Mouse (Mus musculus): ENCODE data around the gene Kcnma1. TPM values are rescaled to one million over a fixed set of nuclear protein-coding genes. Genes with fewer than 3 reads are reported as not detected.

Gene Kcnma1
- polyA plus RNA-seq, 1 experiment from 2014 or later, result not detected

DNA sequence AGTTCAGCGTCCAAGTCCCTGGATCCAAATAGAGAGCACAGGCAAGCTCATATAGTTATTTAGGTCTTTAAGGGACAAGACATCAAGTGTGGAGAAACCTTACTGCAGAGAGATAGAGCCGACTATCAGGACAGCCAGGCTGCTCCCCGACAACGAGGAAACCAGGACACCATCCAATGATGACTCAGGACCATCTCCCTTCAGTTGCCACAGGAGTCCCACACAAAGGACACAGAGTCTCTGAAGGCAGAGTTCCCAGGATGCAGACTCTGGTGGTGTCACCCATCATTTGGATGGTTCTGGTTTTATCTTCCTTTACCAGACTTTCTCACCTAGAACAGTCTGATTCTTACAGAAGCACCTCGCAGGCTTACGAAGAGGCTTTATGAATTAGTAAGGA is 388.9 kb downstream of the Kcnma1 start:
- Histone ChIP-seq H3K36me3 (ENCODE audit: inconsistent target) (no peaks in the 10 kb centered on the region), H3K4me3 (ENCODE audit: inconsistent target) (no peak overlapping the region), H3K27ac (no peak overlapping the region), H3K79me2 (ENCODE audit: inconsistent target) (no peaks in the 10 kb centered on the region)
- WGBS (ENCODE audit: missing documents), result 83% methylated on average over 6 of the region's 6 CpGs

DNA sequence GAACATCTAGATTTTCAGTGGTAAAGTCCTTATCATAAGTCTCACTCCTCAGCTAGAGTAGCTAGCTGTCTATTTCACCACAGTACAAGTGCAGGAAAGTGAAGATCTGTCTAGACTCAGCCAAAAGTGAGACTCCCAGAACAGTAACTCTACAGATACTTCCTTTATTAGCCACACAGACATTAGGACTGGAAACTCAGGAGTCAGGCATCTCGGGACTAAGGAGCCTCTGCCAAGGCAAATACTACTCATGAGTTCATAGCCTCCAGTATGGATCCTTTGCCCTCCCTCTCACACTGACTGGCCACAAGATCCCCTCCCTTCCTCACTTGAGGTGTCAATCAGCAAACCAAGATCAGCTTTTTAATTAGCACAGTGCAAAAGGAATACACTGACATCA is 389.8 kb downstream of the Kcnma1 start:
- Histone ChIP-seq H3K79me2 (ENCODE audit: inconsistent target) (no peaks in the 10 kb centered on the region), H3K4me3 (ENCODE audit: inconsistent target) (no peak overlapping the region), H3K36me3 (ENCODE audit: inconsistent target) (no peaks in the 10 kb centered on the region), H3K27ac (no peak overlapping the region)
- 79% methylated on average over 1 of the region's 1 CpGs for WGBS (ENCODE audit: missing documents)

DNA sequence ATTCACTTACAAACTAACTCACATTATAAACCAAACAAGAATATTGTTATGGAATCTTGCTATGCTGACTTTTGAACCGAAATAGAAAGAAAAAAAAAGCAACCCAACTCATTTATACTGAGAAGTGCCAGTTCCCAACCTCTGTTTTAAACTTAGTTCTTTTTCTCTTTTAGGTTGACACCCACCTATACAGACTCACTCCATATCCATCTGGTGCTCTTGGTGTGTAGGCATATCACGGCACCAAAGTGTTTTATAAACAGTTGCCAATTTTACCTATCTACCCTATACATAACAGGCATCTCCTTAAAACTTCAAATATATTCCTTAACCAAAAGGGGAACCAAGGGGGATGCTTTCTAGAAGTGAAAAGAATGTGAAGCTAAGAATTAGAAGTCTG is 393.6 kb downstream of the Kcnma1 start:
- H3K27ac ChIP-seq, result no peak overlapping the region
- H3K36me3 ChIP-seq (ENCODE audit: inconsistent target), result no peaks in the 10 kb centered on the region
- WGBS (ENCODE audit: missing documents), result 91% methylated on average over 2 of the region's 2 CpGs
- no peaks in the 10 kb centered on the region for H3K79me2 ChIP-seq (ENCODE audit: inconsistent target)
- no peak overlapping the region for H3K4me3 ChIP-seq (ENCODE audit: inconsistent target)

DNA sequence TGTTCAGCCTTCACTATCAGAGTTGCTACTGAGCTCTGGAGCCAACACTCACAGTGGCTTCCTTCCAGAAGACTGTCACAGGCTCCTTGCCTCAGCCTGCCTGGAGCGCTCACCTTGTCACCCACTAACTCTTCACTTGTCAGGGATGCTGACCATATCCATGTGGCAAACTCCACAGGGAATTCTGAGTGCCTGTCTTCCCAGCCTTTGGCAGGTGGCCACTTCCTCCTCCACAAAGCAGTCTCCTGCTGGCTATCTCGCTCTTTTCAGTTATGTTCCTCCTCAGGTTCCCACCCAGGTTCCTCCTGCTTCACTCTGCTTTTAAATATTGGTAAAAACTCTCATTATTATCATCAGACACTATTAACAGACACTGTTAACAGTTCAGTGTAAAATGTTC is 395.3 kb downstream of the Kcnma1 start:
- WGBS (ENCODE audit: missing documents), result 92% methylated on average over 2 of the region's 2 CpGs

DNA sequence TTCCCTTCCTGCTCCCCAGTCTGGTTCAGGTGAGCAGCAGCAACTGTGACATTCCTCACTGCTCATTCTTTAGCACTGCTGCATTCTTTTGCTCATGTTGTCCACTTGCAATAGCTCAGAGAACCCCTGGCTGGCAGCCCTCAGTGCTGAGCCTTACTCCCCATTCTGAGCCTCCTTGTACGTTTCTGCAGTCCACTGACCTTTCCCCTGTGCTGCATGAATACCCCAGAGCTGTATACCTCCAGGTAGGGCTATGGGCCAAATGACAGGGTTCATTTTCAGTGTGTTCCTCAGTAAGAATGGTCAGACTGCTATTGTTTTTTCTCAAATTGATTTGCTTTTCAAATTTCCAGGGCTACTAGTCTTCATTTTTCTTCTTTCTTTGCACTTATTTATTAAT is 396.2 kb downstream of the Kcnma1 start:
- 64% methylated on average over 1 of the region's 1 CpGs for WGBS (ENCODE audit: missing documents)
- no peak overlapping the region for H3K4me3 ChIP-seq (ENCODE audit: inconsistent target)
- H3K79me2 ChIP-seq (ENCODE audit: inconsistent target), result no peaks in the 10 kb centered on the region
- H3K27ac ChIP-seq, result no peak overlapping the region
- H3K36me3 ChIP-seq (ENCODE audit: inconsistent target), result no peaks in the 10 kb centered on the region

More for the DNA sequence above, 395.3 kb downstream of the Kcnma1 start:
- Histone ChIP-seq H3K27ac (no peak overlapping the region), H3K36me3 (ENCODE audit: inconsistent target) (no peaks in the 10 kb centered on the region), H3K4me3 (ENCODE audit: inconsistent target) (no peak overlapping the region), H3K79me2 (ENCODE audit: inconsistent target) (no peaks in the 10 kb centered on the region)

DNA sequence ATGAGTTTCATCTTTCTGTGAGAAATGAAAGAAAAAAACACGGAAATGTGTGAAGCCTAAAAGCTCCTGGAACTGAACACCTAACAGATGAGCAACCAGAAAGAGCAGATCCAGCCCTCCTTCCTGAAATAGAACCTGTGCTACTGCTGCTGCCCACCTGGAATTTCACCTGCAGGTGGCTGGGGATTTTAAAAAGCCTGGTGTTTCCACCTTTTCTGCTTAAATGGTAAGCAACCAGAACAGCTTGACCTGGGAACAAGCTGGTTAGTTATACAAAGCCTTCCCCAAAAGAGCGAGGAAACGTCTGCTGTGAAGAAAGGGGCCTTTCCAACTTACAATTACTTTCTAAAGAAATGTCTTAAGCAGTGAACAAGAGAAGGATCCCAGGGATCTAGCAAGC is 404.2 kb downstream of the Kcnma1 start:
- 87% methylated on average over 3 of the region's 3 CpGs for WGBS (ENCODE audit: missing documents)
- H3K27ac ChIP-seq, result no peak overlapping the region
- H3K4me3 ChIP-seq (ENCODE audit: inconsistent target), result no peak overlapping the region
- no peaks in the 10 kb centered on the region for H3K36me3 ChIP-seq (ENCODE audit: inconsistent target)
- H3K79me2 ChIP-seq (ENCODE audit: inconsistent target), result no peaks in the 10 kb centered on the region

DNA sequence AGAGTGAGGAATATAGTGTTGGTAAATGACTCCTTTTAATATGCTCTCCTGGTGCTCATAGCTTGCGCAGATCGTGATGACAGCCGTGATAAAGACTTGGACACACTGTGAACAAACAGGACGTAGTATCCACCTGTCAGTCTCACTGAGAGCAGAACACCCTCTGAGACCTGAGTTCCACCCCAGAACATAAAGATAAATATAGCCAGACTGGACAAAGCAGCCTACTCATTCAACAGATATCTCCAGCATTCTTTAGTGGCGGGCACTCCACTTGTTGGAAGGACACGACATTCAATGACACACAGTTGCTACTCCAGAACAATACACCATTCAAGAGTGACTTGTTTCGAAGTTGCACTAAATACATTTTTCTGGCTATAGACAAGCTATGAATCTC is 408.6 kb downstream of the Kcnma1 start:
- Histone ChIP-seq H3K27ac (no peak overlapping the region), H3K4me3 (ENCODE audit: inconsistent target) (no peak overlapping the region), H3K79me2 (ENCODE audit: inconsistent target) (no peaks in the 10 kb centered on the region), H3K36me3 (ENCODE audit: inconsistent target) (no peaks in the 10 kb centered on the region)
- WGBS (ENCODE audit: missing documents), result 89% methylated on average over 7 of the region's 7 CpGs

DNA sequence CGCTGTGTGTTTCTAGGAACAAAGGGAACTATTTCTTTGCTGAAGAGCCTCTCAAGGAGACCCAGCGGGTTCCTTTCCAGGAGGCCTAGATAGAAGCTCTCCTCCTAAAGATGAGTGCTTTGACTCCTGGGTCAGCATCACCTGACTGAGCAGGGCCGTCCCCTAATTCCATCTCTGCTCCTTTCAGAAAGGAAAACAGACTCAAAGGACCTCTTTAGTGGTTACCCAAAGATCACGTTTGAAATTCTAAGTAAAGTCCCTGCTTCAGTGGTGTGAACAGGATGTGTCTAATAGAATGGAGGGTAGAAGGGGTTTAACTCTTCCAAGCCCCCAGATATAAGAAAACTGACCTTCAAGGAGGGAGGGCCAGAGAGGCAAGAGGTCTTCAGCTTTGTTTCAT is 411.4 kb downstream of the Kcnma1 start:
- no peak overlapping the region for H3K4me3 ChIP-seq (ENCODE audit: inconsistent target)
- 54% methylated on average over 4 of the region's 4 CpGs for WGBS (ENCODE audit: missing documents)
- no peaks in the 10 kb centered on the region for H3K36me3 ChIP-seq (ENCODE audit: inconsistent target)
- no peaks in the 10 kb centered on the region for H3K79me2 ChIP-seq (ENCODE audit: inconsistent target)
- no peak overlapping the region for H3K27ac ChIP-seq

DNA sequence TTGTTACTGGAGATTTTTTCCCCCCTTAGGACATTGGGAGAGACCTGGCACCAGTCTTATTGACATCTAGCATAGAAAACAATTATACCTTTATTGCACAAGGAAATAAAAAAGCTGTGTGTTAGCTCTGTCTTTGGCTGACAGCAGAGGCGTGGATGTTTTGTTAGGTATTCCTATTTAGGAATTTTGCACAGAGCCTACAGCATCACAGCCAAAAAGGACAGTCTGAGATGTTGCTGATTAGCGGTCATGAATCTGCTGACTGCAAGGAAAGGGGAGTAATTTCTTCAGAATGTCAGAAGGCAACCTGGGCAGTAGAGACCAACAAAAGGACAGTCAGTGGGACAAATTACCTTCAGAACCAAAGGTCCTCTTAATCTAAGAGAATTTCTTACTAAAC is 412.2 kb downstream of the Kcnma1 start:
- Histone ChIP-seq H3K36me3 (ENCODE audit: inconsistent target) (no peaks in the 10 kb centered on the region), H3K4me3 (ENCODE audit: inconsistent target) (no peak overlapping the region), H3K27ac (no peak overlapping the region), H3K79me2 (ENCODE audit: inconsistent target) (no peaks in the 10 kb centered on the region)
- 76% methylated on average over 2 of the region's 2 CpGs for WGBS (ENCODE audit: missing documents)

DNA sequence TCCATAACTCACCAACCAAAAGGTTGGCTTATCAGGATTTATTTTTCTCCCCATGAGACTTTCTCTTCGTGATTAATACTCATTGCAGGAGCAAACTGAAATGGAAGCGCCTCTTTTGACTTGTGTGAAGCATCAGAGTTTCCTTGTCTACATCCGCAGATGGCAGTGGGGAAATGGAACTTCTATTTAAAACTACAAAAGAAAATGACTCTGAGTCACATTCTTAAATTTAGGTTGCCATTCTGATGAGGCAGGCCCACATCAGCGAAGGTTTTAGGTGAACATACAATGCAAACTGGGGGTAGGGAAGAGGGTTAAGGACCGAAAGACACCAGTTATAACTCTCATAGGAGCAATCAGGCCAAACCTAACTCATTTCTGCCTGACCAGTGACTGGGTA is 419.7 kb downstream of the Kcnma1 start:
- 81% methylated on average over 5 of the region's 5 CpGs for WGBS (ENCODE audit: missing documents)
- no peaks in the 10 kb centered on the region for H3K36me3 ChIP-seq (ENCODE audit: inconsistent target)
- no peak overlapping the region for H3K4me3 ChIP-seq (ENCODE audit: inconsistent target)
- no peaks in the 10 kb centered on the region for H3K79me2 ChIP-seq (ENCODE audit: inconsistent target)
- H3K27ac ChIP-seq, result no peak overlapping the region

DNA sequence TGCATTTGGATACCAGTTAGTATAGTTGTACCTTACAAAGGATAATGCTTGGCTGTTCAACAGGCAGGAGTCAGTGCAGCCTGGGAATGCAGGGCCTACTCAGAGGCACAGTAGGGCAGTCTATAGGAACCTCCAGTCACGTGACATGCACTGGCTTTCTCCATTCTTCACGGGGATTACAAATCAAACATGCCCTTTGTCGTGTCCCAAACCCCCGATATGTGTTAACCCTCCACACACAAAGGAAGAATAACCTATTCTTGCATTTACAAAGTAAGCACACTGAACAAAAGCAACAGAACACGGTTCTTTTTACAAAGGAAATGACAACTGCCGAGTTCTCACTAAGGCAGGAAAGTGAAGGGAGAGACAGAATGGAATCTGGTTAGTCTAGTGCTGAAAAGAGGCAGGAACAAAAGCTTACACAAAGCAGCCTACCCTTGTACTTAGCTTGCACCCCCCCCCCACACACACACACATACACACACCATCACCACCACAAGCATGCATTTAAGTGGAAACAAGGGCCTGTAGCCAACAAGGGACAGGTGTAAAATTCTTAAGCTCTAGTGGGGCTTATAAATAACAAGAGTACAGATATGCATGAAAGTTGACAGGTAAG is 421.4 kb downstream of the Kcnma1 start:
- Histone ChIP-seq H3K4me3 (ENCODE audit: inconsistent target) (no peak overlapping the region), H3K27ac (no peak overlapping the region), H3K36me3 (ENCODE audit: inconsistent target) (no peaks in the 10 kb centered on the region), H3K79me2 (ENCODE audit: inconsistent target) (no peaks in the 10 kb centered on the region)
- WGBS (ENCODE audit: missing documents), result 48% methylated on average over 6 of the region's 6 CpGs

DNA sequence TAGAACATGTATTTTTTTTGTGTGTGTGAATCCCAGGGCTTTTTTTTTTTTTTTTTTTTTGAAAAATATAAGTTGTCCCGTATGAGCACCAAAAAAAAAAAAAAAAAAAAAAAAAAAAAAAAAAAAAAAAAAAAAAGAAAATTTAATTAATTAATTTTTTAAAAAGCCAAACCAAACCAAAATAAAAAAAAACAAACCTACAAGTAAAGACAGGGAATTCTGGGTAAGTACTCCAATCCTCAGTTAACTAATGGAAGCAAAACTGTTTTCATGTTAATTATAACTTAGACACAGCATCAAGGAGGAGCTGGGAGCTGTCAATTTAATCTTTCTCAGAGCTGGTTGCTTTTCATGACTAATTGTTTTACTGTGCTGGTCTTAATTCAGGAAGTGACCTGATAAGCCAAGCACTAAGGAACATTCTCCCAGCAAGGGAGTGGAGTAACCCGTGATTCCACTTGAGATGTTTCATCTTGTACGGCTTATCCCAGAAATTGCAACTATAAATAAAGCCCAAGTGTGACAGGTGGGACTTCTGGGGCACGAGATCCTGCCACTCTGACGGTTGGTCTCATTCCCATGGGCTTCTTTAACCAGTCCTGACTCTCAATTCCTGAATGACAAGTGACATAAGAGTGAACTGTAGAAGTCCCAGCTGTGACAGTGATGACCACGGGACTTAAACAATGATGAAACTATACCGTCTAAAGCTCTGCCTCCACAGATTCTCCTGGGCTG is 424.4 kb downstream of the Kcnma1 start:
- Histone ChIP-seq H3K27ac (no peak overlapping the region), H3K79me2 (ENCODE audit: inconsistent target) (no peaks in the 10 kb centered on the region), H3K36me3 (ENCODE audit: inconsistent target) (no peaks in the 10 kb centered on the region), H3K4me3 (ENCODE audit: inconsistent target) (no peak overlapping the region)
- WGBS (ENCODE audit: missing documents), result 72% methylated on average over 6 of the region's 7 CpGs

DNA sequence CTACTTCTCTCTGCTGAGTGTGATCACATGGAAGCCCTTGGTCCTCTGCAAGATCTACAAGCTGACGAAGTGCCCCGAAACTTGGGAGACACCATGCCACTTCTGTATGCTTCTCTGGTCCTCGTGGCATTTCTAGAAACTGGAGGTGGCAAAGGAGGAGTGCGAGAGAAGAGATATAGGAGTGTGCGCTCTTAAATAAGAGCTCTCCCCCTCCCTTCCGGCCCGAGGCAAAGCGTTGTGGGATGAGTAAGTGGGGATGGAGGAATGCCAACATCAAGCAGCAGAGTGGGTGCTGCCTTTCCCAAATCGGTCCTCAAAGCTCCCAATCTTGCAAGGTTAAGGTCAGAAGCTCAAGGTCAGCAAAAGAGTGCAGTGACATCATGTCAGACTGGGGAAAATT is 426.8 kb downstream of the Kcnma1 start:
- 81% methylated on average over 9 of the region's 9 CpGs for WGBS (ENCODE audit: missing documents)
- Histone ChIP-seq H3K27ac (no peak overlapping the region), H3K4me3 (ENCODE audit: inconsistent target) (no peak overlapping the region), H3K36me3 (ENCODE audit: inconsistent target) (no peaks in the 10 kb centered on the region), H3K79me2 (ENCODE audit: inconsistent target) (no peaks in the 10 kb centered on the region)

DNA sequence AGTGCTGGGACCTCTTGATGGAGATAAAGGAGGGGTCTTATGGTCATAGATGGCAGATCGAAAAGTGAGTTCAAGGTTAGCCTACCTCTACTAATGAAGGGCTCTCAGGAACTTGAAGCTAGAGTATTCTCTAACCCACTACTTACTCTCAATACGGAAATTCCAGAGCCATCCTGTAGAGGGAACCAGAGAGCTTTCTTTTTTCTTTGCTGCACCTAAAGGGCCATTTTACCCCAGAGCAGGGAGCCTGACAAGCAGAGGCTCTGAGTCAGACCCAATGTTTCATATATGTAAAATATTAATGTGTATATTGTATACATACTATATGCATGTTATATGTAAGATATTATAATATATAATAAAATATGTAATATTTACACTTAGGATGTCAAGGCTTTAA is 431.1 kb downstream of the Kcnma1 start:
- 31% methylated on average over 2 of the region's 2 CpGs for WGBS (ENCODE audit: missing documents)

DNA sequence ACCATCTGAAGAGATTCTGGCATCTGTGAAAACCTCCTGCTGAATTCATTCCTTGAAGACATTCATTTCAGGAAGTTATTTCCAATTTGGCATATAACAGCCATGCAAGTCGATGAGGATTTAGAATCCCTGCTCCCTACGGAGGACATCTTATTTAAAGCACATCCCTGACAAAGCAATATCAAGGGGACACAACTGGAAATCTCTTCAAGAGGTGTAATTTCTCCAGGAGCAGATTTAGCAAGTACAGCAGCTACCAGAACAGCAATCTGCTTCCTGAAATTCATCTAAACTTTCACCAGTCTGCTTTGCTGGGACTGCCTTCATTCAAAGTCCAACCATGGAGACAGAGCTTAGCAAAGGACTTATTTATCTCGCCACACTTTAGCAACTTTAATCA is 433.0 kb downstream of the Kcnma1 start:
- 77% methylated on average over 3 of the region's 3 CpGs for WGBS (ENCODE audit: missing documents)
- Histone ChIP-seq H3K36me3 (ENCODE audit: inconsistent target) (no peaks in the 10 kb centered on the region), H3K27ac (no peak overlapping the region), H3K4me3 (ENCODE audit: inconsistent target) (no peak overlapping the region), H3K79me2 (ENCODE audit: inconsistent target) (no peaks in the 10 kb centered on the region)

More for the DNA sequence above, 431.1 kb downstream of the Kcnma1 start:
- Histone ChIP-seq H3K36me3 (ENCODE audit: inconsistent target) (no peaks in the 10 kb centered on the region), H3K27ac (no peak overlapping the region), H3K79me2 (ENCODE audit: inconsistent target) (no peaks in the 10 kb centered on the region), H3K4me3 (ENCODE audit: inconsistent target) (no peak overlapping the region)

DNA sequence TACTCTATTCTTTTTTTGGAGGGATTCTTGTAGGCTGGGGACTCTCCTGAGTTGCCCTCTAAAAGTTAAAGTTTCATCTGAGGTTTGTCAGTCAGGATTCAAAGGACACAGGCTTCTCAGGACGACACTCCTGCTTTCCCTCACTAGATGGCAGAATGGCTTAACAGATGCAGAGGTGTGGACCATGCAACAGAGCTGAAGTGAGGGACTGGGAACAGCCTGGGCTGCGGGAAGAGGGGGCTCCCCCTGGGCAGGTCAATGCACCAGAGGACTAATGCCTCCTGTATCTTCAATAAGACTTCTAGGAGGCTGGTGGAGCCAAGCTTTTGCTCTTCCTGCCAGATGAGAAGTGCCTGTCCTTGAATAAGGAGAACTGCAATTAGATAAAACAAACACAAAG is 438.3 kb downstream of the Kcnma1 start:
- no peak overlapping the region for H3K27ac ChIP-seq
- 14% methylated on average over 2 of the region's 2 CpGs for WGBS (ENCODE audit: missing documents)

More for the DNA sequence above, 438.3 kb downstream of the Kcnma1 start:
- no peak overlapping the region for H3K4me3 ChIP-seq (ENCODE audit: inconsistent target)
- H3K79me2 ChIP-seq (ENCODE audit: inconsistent target), result no peaks in the 10 kb centered on the region
- H3K36me3 ChIP-seq (ENCODE audit: inconsistent target), result no peaks in the 10 kb centered on the region

All from macrophage (primary cell).